Mouse (Mus musculus) limb, embryonic 11.5 days (tissue): ENCODE results near the gene Uxs1. TPM values are rescaled to one million over a fixed set of nuclear protein-coding genes. Genes with fewer than 3 reads are reported as not detected.

Source experiments
- ATAC-seq: fragments of 200-750 bp; cut with Nextera tagmentation; 2 replicates; pipeline ENCODE4 v1.8.0; 2017; ENCODE audit warnings: low read depth; ENCODE audit not compliant: insufficient number of reproducible peaks, low FRiP score, low TSS enrichment
- DNase-seq: peaks from one replicate; pipeline ENCODE4 v3.0.0-alpha.2; 2015; ENCODE audit warnings: low spot score
- H3K27ac ChIP-seq: fragments of 300-500 bp; sonication (generic); replicated peaks from 2 replicates; pipeline ENCODE4 v1.5.1; 2014; ENCODE audit warnings: low read depth, mild to moderate bottlenecking, low read length
- H3K27me3 ChIP-seq: fragments of 300-500 bp; sonication (generic); 2 replicates; pipeline ENCODE4 v1.6.1; 2014; ENCODE audit warnings: mild to moderate bottlenecking, low read length, mixed read lengths; ENCODE audit not compliant: control insufficient read depth, insufficient read depth
- H3K36me3 ChIP-seq: fragments of 300-500 bp; sonication (generic); 2 replicates; pipeline ENCODE4 v1.6.1; 2014; ENCODE audit warnings: mild to moderate bottlenecking, low read length, moderate library complexity, mixed read lengths; ENCODE audit not compliant: control insufficient read depth, insufficient read depth
- H3K4me1 ChIP-seq: fragments of 300-500 bp; sonication (generic); 2 replicates; pipeline ENCODE4 v1.6.1; 2014; ENCODE audit warnings: low read length, mixed read lengths; ENCODE audit not compliant: control insufficient read depth, insufficient read depth
- H3K4me2 ChIP-seq: fragments of 300-500 bp; sonication (generic); 2 replicates; pipeline ENCODE4 v1.6.1; 2014; ENCODE audit warnings: low read depth, mild to moderate bottlenecking, moderate library complexity; ENCODE audit not compliant: severe bottlenecking
- H3K4me3 ChIP-seq: fragments of 300-500 bp; sonication (generic); 2 replicates; pipeline ENCODE4 v1.5.1; 2014; ENCODE audit warnings: low read depth, low read length
- H3K9ac ChIP-seq: fragments of 300-500 bp; sonication (generic); 2 replicates; pipeline ENCODE4 v1.6.1; 2014; ENCODE audit warnings: mild to moderate bottlenecking, low read length
- H3K9me3 ChIP-seq: fragments of 300-500 bp; sonication (generic); 2 replicates; pipeline ENCODE4 v1.6.1; 2016; ENCODE audit warnings: low read length; ENCODE audit not compliant: control insufficient read depth
- WGBS: fragments of 180-500 bp; shearing (Covaris S2); extraction: QIAGEN DNeasy Blood & Tissue Kit; methylation state at CpG from one replicate; pipeline ENCODE4 v1.1.7; 2014; 5-methylcytosine and 5-hydroxymethylcytosine counted together
- polyA plus RNA-seq: library from polyadenylated mRNA; unstranded; fragments of >200 nt; fragmentation: Nextera tagmentation; extraction: Ambion mirVana; gene quantifications from 2 replicates; pipeline ENCODE4 v1.2.1, GENCODE M21; 2014

Uxs1 gene
- polyA plus RNA-seq, 1 experiment from 2014 or later = 24.5 TPM

DNA sequence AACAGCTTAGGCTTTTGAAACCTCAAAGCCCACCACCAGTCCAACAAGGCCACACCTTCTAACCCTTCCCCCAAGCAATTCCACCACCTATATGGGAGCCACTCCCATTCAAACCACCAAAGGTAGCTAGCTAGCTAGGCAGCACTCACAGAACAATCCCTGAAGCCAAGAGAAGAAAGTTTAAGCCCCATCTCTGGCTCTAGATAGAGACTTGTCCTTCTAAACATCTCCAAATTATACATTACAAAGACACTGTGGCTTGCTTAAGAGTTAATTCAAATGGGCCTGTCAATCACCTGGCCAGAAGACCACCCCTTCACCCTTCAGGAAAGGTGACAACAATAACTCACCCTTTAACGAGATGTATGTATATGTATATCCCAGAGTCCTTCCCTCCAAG lies 7.0 kb downstream of the Uxs1 start:
- H3K27ac ChIP-seq = no peak overlapping the region
- 0 out of 2 replicates have a peak, but pooled peaks cover 2% of the 10 kb centered on the region for H3K4me1 ChIP-seq
- no peaks in the 10 kb centered on the region for H3K27me3 ChIP-seq
- no peak for ATAC-seq
- no peaks in the 10 kb centered on the region for H3K36me3 ChIP-seq
- H3K4me2 ChIP-seq = no peak overlapping the region
- 53% methylated on average over 1 of the region's 1 CpGs for WGBS
- H3K9ac ChIP-seq = no peak overlapping the region
- DNase-seq = no peak
- no peak overlapping the region for H3K4me3 ChIP-seq
- H3K9me3 ChIP-seq = no peaks in the 10 kb centered on the region

DNA sequence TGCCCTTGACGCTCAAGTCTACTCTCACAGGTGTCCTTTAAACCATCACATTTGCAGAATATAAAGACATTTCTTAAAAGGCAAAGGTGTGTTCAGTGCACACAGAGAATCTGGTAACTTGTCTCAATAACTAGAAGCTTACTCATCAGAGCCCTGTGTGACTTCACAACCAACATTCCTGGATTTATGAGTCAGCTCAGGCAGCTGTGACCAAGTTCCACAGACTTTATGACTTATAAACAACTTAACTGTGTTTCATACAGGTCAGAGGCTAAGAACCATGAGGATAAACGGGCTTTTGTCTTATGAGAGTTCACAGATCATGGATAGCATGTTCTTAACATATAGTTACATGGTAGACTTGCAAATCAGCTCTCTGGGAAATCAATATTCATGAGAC lies 8.5 kb downstream of the Uxs1 start:
- Histone ChIP-seq H3K36me3 (no peaks in the 10 kb centered on the region), H3K27ac (no peak overlapping the region), H3K27me3 (no peaks in the 10 kb centered on the region), H3K4me2 (no peak overlapping the region), H3K4me3 (no peak overlapping the region), H3K9ac (no peak overlapping the region), H3K9me3 (no peaks in the 10 kb centered on the region), H3K4me1 (0 out of 2 replicates have a peak, but pooled peaks cover 2% of the 10 kb centered on the region)
- WGBS = 65% methylated on average over 2 of the region's 2 CpGs
- DNase-seq (no peak), ATAC-seq (no peak)

DNA sequence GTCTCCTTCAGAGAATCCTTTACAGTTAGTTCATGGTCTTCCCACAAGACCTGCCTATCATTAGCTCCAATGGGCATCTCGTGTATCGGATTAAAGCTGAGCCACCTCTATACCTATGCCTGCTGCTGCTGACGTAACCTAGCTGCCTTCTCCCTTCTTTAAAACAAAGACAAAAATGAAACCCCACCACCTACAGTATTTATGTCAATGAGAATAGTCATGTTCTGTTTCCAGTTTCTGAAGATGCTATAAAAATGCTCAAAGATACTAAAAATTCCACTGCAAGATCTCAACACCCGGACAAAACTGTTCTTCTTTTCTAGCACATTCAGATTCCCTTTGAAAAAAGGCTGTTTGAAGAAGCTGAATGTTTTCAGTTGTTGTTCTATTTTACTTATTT lies 9.2 kb downstream of the Uxs1 start:
- WGBS = 88% methylated on average over 4 of the region's 4 CpGs

DNA sequence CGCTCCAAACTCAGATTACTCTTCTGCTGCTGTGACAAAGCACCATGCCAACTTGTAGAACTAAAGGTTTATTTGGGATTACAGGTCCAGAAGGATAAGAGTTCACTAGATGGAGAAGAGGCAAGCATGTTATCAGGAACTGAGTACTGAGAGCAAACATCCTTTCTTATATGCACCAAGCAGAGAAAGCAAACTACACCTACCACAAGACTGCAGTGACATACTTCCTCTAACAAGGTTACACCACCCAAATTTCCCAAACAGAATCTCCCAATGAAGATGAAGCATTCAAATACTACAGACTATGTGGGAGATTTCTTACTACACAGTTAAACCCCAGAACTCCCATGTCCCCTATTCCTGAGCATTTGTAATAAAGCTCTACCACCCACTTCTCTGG lies 15.8 kb downstream of the Uxs1 start:
- 92% methylated on average over 1 of the region's 1 CpGs for WGBS
- H3K9me3 ChIP-seq = no peaks in the 10 kb centered on the region
- no peak overlapping the region for H3K27ac ChIP-seq
- DNase-seq = no peak
- ATAC-seq = no peak
- no peak overlapping the region for H3K4me2 ChIP-seq
- no peak overlapping the region for H3K9ac ChIP-seq
- H3K4me3 ChIP-seq = no peak overlapping the region
- H3K36me3 ChIP-seq = no peaks in the 10 kb centered on the region
- no peaks in the 10 kb centered on the region for H3K4me1 ChIP-seq
- H3K27me3 ChIP-seq = no peaks in the 10 kb centered on the region

More for the DNA sequence above, 9.2 kb downstream of the Uxs1 start:
- H3K36me3 ChIP-seq = no peaks in the 10 kb centered on the region
- H3K4me1 ChIP-seq = 0 out of 2 replicates have a peak, but pooled peaks cover 2% of the 10 kb centered on the region
- no peak overlapping the region for H3K9ac ChIP-seq
- no peaks in the 10 kb centered on the region for H3K27me3 ChIP-seq
- no peak for DNase-seq
- H3K4me2 ChIP-seq = no peak overlapping the region
- no peak overlapping the region for H3K4me3 ChIP-seq
- H3K27ac ChIP-seq = no peak overlapping the region
- ATAC-seq = no peak
- H3K9me3 ChIP-seq = no peaks in the 10 kb centered on the region

DNA sequence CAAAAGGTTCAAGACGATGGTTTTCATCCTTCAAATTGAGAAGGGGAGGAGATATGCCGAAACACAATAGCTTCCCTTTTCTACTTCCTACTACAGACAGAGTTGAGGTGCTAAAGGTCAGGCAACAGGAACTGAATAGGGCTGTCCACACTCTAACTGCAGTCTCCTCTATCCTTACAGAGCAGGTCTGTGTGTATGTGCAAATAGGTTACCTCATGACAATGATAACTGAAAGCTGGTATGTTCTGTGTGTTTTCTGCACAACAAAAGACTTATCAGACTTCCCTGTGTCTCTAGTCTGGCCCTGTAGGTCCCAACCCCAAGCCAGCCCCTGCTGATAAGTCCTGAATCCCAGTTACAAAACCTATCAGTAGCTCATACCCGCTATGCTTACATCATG lies 16.5 kb downstream of the Uxs1 start:
- Histone ChIP-seq H3K36me3 (no peaks in the 10 kb centered on the region), H3K9me3 (no peaks in the 10 kb centered on the region), H3K4me3 (no peak overlapping the region), H3K4me1 (no peaks in the 10 kb centered on the region), H3K4me2 (no peak overlapping the region), H3K27ac (no peak overlapping the region), H3K27me3 (no peaks in the 10 kb centered on the region), H3K9ac (no peak overlapping the region)
- WGBS = 92% methylated on average over 3 of the region's 3 CpGs
- DNase-seq = no peak
- ATAC-seq = no peak

DNA sequence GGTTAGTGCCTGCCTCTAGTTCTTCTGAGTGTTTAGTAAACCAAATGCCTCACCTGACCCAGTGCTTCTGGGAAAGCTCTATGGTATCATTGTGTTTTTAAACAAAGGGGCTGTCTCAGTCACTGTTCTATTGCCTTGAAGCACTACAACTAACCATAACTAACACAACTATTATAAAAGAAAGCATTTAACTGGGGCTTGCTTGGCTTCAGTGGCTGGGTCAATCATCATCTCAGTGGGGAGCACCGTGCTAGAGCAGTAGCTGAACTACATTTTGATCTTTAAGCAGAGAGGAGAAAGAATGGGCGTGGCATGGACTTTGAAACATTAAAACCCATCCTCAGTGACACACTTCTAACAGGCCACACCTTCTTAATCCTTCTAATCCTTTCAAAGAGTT lies 18.2 kb downstream of the Uxs1 start:
- ATAC-seq = no peak
- whole genome bisulfite sequencing = 97% methylated on average over 2 of the region's 2 CpGs
- H3K4me3 ChIP-seq = no peak overlapping the region

DNA sequence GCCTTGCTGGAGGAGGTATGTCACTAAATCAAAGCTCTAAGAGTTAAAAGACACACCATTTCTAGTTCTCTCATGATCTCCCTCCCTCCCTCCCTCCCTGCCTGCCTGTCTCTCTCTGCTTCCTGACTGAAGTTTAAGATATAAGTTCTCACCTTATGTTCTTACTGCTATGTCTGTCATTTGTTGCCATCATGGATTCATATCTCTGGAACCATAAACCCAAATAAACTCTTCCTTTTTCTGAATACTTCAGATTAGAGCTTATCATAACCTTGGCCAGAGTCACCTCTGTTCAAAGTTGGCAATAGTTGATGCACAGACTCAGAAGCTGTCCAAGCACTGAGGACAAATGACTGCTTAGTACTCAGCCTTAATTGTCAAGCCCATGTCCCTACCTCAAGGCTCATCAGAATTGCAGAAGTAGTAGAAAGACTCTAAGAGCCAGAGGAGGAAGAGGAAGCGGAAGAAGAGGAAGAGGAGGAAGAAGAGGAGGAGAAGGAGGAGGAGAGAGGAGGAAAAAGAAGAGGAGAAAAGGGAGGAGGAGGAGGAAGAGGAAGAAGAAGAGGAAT lies 23.6 kb downstream of the Uxs1 start:
- Histone ChIP-seq H3K36me3 (peaks cover 2% of the 10 kb centered on the region; the same call in 1 of the 2 replicates), H3K9me3 (no peaks in the 10 kb centered on the region), H3K9ac (no peak overlapping the region), H3K27me3 (no peaks in the 10 kb centered on the region), H3K4me1 (no peaks in the 10 kb centered on the region), H3K4me2 (no peak overlapping the region), H3K27ac (no peak overlapping the region), H3K4me3 (no peak overlapping the region)
- WGBS = 94% methylated on average over 1 of the region's 1 CpGs
- ATAC-seq (no peak), DNase-seq (no peak)

More for the DNA sequence above, 18.2 kb downstream of the Uxs1 start:
- no peak overlapping the region for H3K27ac ChIP-seq
- H3K4me2 ChIP-seq = no peak overlapping the region
- DNase-seq = no peak
- no peaks in the 10 kb centered on the region for H3K36me3 ChIP-seq
- H3K4me1 ChIP-seq = no peaks in the 10 kb centered on the region
- no peaks in the 10 kb centered on the region for H3K9me3 ChIP-seq
- no peak overlapping the region for H3K9ac ChIP-seq
- H3K27me3 ChIP-seq = no peaks in the 10 kb centered on the region

DNA sequence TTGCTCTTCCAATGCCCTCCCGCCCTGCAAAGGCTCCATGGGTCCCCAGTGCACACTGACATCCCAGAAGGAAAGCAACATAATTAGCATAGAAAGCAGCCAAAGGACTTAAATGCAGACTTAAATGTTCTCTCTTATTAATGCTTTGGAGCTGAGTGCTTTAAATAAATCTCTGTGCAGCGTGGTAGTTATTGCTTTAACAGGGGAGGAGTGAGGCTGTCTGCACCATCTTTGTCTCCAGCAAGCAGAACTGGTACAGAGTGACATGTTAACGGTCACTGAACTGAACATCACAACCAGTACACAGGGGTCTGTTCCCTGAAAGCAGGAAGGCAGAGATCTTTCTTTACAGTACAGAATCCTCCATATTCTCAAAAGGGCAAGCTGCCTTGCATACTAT lies 29.6 kb downstream of the Uxs1 start:
- ATAC-seq (no peak), DNase-seq (no peak)
- Histone ChIP-seq H3K4me2 (no peak overlapping the region), H3K4me3 (no peak overlapping the region), H3K27me3 (no peaks in the 10 kb centered on the region), H3K36me3 (no peaks in the 10 kb centered on the region), H3K27ac (no peak overlapping the region), H3K9me3 (no peaks in the 10 kb centered on the region), H3K9ac (no peak overlapping the region), H3K4me1 (no peaks in the 10 kb centered on the region)
- 93% methylated on average over 3 of the region's 3 CpGs for WGBS

DNA sequence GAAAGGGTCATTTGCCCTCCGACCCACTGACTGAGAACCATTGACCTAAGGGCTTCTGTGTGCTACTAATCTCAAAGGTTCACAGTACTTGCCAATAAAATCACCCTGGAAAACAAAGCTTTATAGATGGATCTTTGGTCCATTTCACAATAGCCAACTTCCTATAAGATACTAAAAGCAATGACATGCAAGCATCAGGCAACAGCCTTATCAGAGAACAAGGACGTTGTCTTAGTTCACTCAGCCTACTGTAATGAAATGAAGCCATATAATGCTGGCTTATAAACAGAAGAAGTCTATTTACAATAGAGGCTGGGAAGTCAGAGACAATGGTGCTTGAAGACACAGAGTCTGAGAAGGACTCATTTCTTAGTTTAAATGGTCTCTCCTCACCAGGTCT lies 37.8 kb downstream of the Uxs1 start:
- ATAC-seq (no peak), DNase-seq (no peak)
- no peaks in the 10 kb centered on the region for H3K36me3 ChIP-seq
- 87% methylated on average over 2 of the region's 2 CpGs for WGBS
- no peaks in the 10 kb centered on the region for H3K27me3 ChIP-seq
- no peaks in the 10 kb centered on the region for H3K9me3 ChIP-seq
- no peak overlapping the region for H3K27ac ChIP-seq
- H3K4me3 ChIP-seq = no peak overlapping the region
- H3K4me2 ChIP-seq = no peak overlapping the region
- no peak overlapping the region for H3K9ac ChIP-seq
- H3K4me1 ChIP-seq = no peaks in the 10 kb centered on the region
